Mouse (Mus musculus): Measurements from ENCODE around the gene Exd2. TPM values are rescaled to one million over a fixed set of nuclear protein-coding genes. Genes with fewer than 3 reads are reported as not detected.
"Not testable (repeated sequence)": the region's sequence is repeated elsewhere in the genome, so short reads cannot be mapped to it uniquely, and the experiment has no call there.

Exd2 gene
- polyA plus RNA-seq, 1 experiment: 9.1 TPM

- no peaks in the 10 kb centered on the region for H3K36me3 ChIP-seq (ENCODE audit: control insufficient read depth, insufficient read depth)
- H3K79me2 ChIP-seq (ENCODE audit: control insufficient read depth, insufficient read depth): no peaks in the 10 kb centered on the region
- TF ChIP-seq REST (IDR thresholded peaks at IDR 0.05; ENCODE audit: insufficient read depth, insufficient read length): no peak
- TF ChIP-seq TCF3 (IDR thresholded peaks at IDR 0.05; ENCODE audit: insufficient read length, low read depth): no peak
- TF ChIP-seq POLR2AphosphoS2 (IDR thresholded peaks at IDR 0.05; ENCODE audit: insufficient read length, low read depth): no peak
- TF ChIP-seq USF1 (IDR thresholded peaks at IDR 0.05; ENCODE audit: low read depth): no peak
- no peak for TF ChIP-seq CEBPB (IDR thresholded peaks at IDR 0.05; ENCODE audit: insufficient read depth, poor library complexity, severe bottlenecking)
- peak overlapping the region; percentile 16 for H3K4me2 ChIP-seq (ENCODE audit: low read depth)
- H3K4me3 ChIP-seq: no peak overlapping the region
- peaks cover 8% of the 10 kb centered on the region for H3K27me3 ChIP-seq (ENCODE audit: control insufficient read depth, insufficient read depth, insufficient read length)
- H3ac ChIP-seq (ENCODE audit: control insufficient read depth, insufficient read length): no peak overlapping the region
These were observed 21.9 kb upstream of the Exd2 start for GRCm38 (mm10) chr12:80440957-80441356.

GRCm38 (mm10) chr12:80444525-80445109 lies 18.3 kb upstream of the Exd2 start:
- no peaks in the 10 kb centered on the region for H3K79me2 ChIP-seq (ENCODE audit: control insufficient read depth, insufficient read depth)

GRCm38 (mm10) chr12:80453506-80453905 lies 9.4 kb upstream of the Exd2 start:
- Histone ChIP-seq H3K4me2 (ENCODE audit: low read depth) (no peak overlapping the region), H3K36me3 (ENCODE audit: control insufficient read depth, insufficient read depth) (no peaks in the 10 kb centered on the region), H3ac (ENCODE audit: control insufficient read depth, insufficient read length) (no peak overlapping the region), H3K79me2 (ENCODE audit: control insufficient read depth, insufficient read depth) (no peaks in the 10 kb centered on the region), H3K27me3 (ENCODE audit: control insufficient read depth, insufficient read depth, insufficient read length) (peaks cover 10% of the 10 kb centered on the region), H3K4me3 (no peak overlapping the region)
- TF ChIP-seq TCF3 (IDR thresholded peaks at IDR 0.05; ENCODE audit: insufficient read length, low read depth): no peak
- TF ChIP-seq TCF12 (IDR thresholded peaks at IDR 0.05; ENCODE audit: insufficient read depth, poor library complexity, severe bottlenecking): no peak
- TF ChIP-seq POLR2A (IDR thresholded peaks at IDR 0.05; ENCODE audit: insufficient read length, low read depth): no peak
- no peak for TF ChIP-seq SRF (IDR thresholded peaks at IDR 0.05; ENCODE audit: control insufficient read depth, insufficient read length, low read depth)
- TF ChIP-seq E2F4 (IDR thresholded peaks at IDR 0.05; ENCODE audit: insufficient read depth): no peak
- no peak for TF ChIP-seq MYOD1 (IDR thresholded peaks at IDR 0.05; ENCODE audit: control insufficient read depth in 1 of 3, insufficient read length in 2 of 3, low read depth in 2 of 3)
- TF ChIP-seq MAX (IDR thresholded peaks at IDR 0.05; ENCODE audit: low read depth): no peak

More at GRCm38 (mm10) chr12:80444525-80445109, 18.3 kb upstream of the Exd2 start:
- Histone ChIP-seq H3ac (ENCODE audit: control insufficient read depth, insufficient read length) (no peak overlapping the region), H3K4me3 (no peak overlapping the region), H3K36me3 (ENCODE audit: control insufficient read depth, insufficient read depth) (no peaks in the 10 kb centered on the region), H3K4me2 (ENCODE audit: low read depth) (no peak overlapping the region), H3K27me3 (ENCODE audit: control insufficient read depth, insufficient read depth, insufficient read length) (peaks cover 18% of the 10 kb centered on the region)
- TF ChIP-seq USF1 (IDR thresholded peaks at IDR 0.05; ENCODE audit: low read depth): no peak
- no peak for TF ChIP-seq SRF (IDR thresholded peaks at IDR 0.05; ENCODE audit: control insufficient read depth, insufficient read length, low read depth)
- TF ChIP-seq MAX (IDR thresholded peaks at IDR 0.05; ENCODE audit: low read depth): no peak

GRCm38 (mm10) chr12:80458033-80458432 lies 4.9 kb upstream of the Exd2 start:
- Histone ChIP-seq H3K4me2 (ENCODE audit: low read depth) (no peak overlapping the region), H3ac (ENCODE audit: control insufficient read depth, insufficient read length) (no peak overlapping the region), H3K36me3 (ENCODE audit: control insufficient read depth, insufficient read depth) (no peaks in the 10 kb centered on the region), H3K79me2 (ENCODE audit: control insufficient read depth, insufficient read depth) (no peaks in the 10 kb centered on the region), H3K4me3 (no peak overlapping the region), H3K27me3 (ENCODE audit: control insufficient read depth, insufficient read depth, insufficient read length) (peaks cover 5% of the 10 kb centered on the region)
- peak in 1 of 3 experiments; percentile 4 for TF ChIP-seq MYOD1 (IDR thresholded peaks at IDR 0.05; ENCODE audit: control insufficient read depth in 1 of 3, insufficient read length in 2 of 3, low read depth in 2 of 3)
- no peak for TF ChIP-seq USF1 (IDR thresholded peaks at IDR 0.05; ENCODE audit: low read depth)
- no peak for TF ChIP-seq TCF12 (IDR thresholded peaks at IDR 0.05; ENCODE audit: insufficient read depth, poor library complexity, severe bottlenecking)
- TF ChIP-seq POLR2A (IDR thresholded peaks at IDR 0.05; ENCODE audit: insufficient read length, low read depth): no peak

GRCm38 (mm10) chr12:80462292-80462896 lies 501 bp upstream of the Exd2 start:
- not testable (repeated sequence) for H3K79me2 ChIP-seq (ENCODE audit: control insufficient read depth, insufficient read depth); H3K27me3 ChIP-seq (ENCODE audit: control insufficient read depth, insufficient read depth, insufficient read length); H3K36me3 ChIP-seq (ENCODE audit: control insufficient read depth, insufficient read depth); H3ac ChIP-seq (ENCODE audit: control insufficient read depth, insufficient read length)
- peak overlapping the region; percentile 79 for H3K4me2 ChIP-seq (ENCODE audit: low read depth)
- H3K4me3 ChIP-seq: peak overlapping the region; percentile 78

- Histone ChIP-seq H3K36me3 (ENCODE audit: control insufficient read depth, insufficient read depth) (no peaks in the 10 kb centered on the region), H3ac (ENCODE audit: control insufficient read depth, insufficient read length) (peak overlapping the region; percentile 12), H3K4me2 (ENCODE audit: low read depth) (peak overlapping the region; percentile 78), H3K27me3 (ENCODE audit: control insufficient read depth, insufficient read depth, insufficient read length) (no peaks in the 10 kb centered on the region), H3K79me2 (ENCODE audit: control insufficient read depth, insufficient read depth) (no peaks in the 10 kb centered on the region), H3K4me3 (peak overlapping the region; percentile 78)
- no peak for TF ChIP-seq TCF12 (IDR thresholded peaks at IDR 0.05; ENCODE audit: insufficient read depth, poor library complexity, severe bottlenecking)
- TF ChIP-seq E2F4 (IDR thresholded peaks at IDR 0.05; ENCODE audit: insufficient read depth): no peak
- no peak for TF ChIP-seq TCF3 (IDR thresholded peaks at IDR 0.05; ENCODE audit: insufficient read length, low read depth)
- no peak for TF ChIP-seq POLR2A (IDR thresholded peaks at IDR 0.05; ENCODE audit: insufficient read length, low read depth)
- no peak for TF ChIP-seq POLR2AphosphoS2 (IDR thresholded peaks at IDR 0.05; ENCODE audit: insufficient read length, low read depth)
- no peak for TF ChIP-seq MAX (IDR thresholded peaks at IDR 0.05; ENCODE audit: low read depth)
- TF ChIP-seq USF1 (IDR thresholded peaks at IDR 0.05; ENCODE audit: low read depth): no peak
- TF ChIP-seq CEBPB (IDR thresholded peaks at IDR 0.05; ENCODE audit: insufficient read depth, poor library complexity, severe bottlenecking): no peak
- no peak for TF ChIP-seq MYOD1 (IDR thresholded peaks at IDR 0.05; ENCODE audit: control insufficient read depth in 1 of 3, insufficient read length in 2 of 3, low read depth in 2 of 3)
- TF ChIP-seq MYOG (IDR thresholded peaks at IDR 0.05; ENCODE audit: control insufficient read depth in 1 of 3, insufficient read depth in 1 of 3, insufficient read length in 2 of 3, low read depth in 2 of 3): no peak
- no peak for TF ChIP-seq SRF (IDR thresholded peaks at IDR 0.05; ENCODE audit: control insufficient read depth, insufficient read length, low read depth)
- no peak for TF ChIP-seq REST (IDR thresholded peaks at IDR 0.05; ENCODE audit: insufficient read depth, insufficient read length)
These were observed 873 bp downstream of the Exd2 start for GRCm38 (mm10) chr12:80463666-80464269.
